In genomic region chr19:44314327-44314759, GRCm38 (mm10) we compare ENCODE assay signal across 8 mouse cellular contexts. TPM values are rescaled to one million over a fixed set of nuclear protein-coding genes. Genes with fewer than 3 reads are reported as not detected.
DNase-seq lines count a peak whose midpoint lies in the region; ATAC-seq and TF ChIP-seq lines count a peak whose summit lies in the region.

No protein-coding gene starts in this region.

- no peaks in the 10 kb centered on the region for H3K36me3 ChIP-seq in embryonic facial prominence, embryonic 13.5 days
- 0 out of 2 replicates have a peak, but pooled peaks cover 5% of the 10 kb centered on the region for H3K36me3 ChIP-seq in limb, embryonic 15.5 days
- no peaks in the 10 kb centered on the region for H3K36me3 ChIP-seq in midbrain, embryonic 15.5 days (replicated peaks)
- peaks cover under 1% of the 10 kb centered on the region; the same call in 1 of the 2 replicates for H3K36me3 ChIP-seq in spleen, adult 2 months (ENCODE audit: control insufficient read depth, insufficient read depth, low read length)

- peak; percentile 89 for ATAC-seq in embryonic facial prominence, embryonic 13.5 days (ENCODE audit: insufficient number of reproducible peaks, insufficient read depth, low FRiP score, low TSS enrichment, low read depth)
- peak; percentile 87 for ATAC-seq in limb, embryonic 15.5 days (ENCODE audit: insufficient number of reproducible peaks, low FRiP score, low TSS enrichment, low read depth)
- ATAC-seq in midbrain, embryonic 15.5 days (replicated peaks) = peak; percentile 95

- H3K9ac ChIP-seq in embryonic facial prominence, embryonic 13.5 days = peak overlapping the region; percentile 70
- peak overlapping the region; percentile 42 for H3K9ac ChIP-seq in limb, embryonic 15.5 days
- H3K9ac ChIP-seq in midbrain, embryonic 15.5 days = peak overlapping the region; percentile 64

- H3K4me1 ChIP-seq in embryonic facial prominence, embryonic 13.5 days = peaks cover 18% of the 10 kb centered on the region
- peaks cover 10% of the 10 kb centered on the region for H3K4me1 ChIP-seq in limb, embryonic 15.5 days
- peaks cover 22% of the 10 kb centered on the region for H3K4me1 ChIP-seq in midbrain, embryonic 15.5 days
- H3K4me1 ChIP-seq in spleen, adult 2 months (ENCODE audit: control insufficient read depth, insufficient read depth, insufficient read length) = peaks cover 4% of the 10 kb centered on the region; the same call in 1 of the 2 replicates

- WGBS in embryonic facial prominence, embryonic 13.5 days = under 1% methylated on average over 18 of the region's 18 CpGs
- WGBS in limb, embryonic 15.5 days = 2% methylated on average over 18 of the region's 18 CpGs
- 3% methylated on average over 18 of the region's 18 CpGs for WGBS in midbrain, embryonic 15.5 days
- 13% methylated on average over 18 of the region's 18 CpGs for WGBS in spleen, adult 2 months

- H3K4me3 ChIP-seq in embryonic facial prominence, embryonic 13.5 days = peak overlapping the region; percentile 53
- peak overlapping the region; percentile 52 for H3K4me3 ChIP-seq in limb, embryonic 15.5 days
- peak overlapping the region; percentile 54 for H3K4me3 ChIP-seq in midbrain, embryonic 15.5 days
- peak overlapping the region; percentile 41; the same call in 1 of the 2 replicates for H3K4me3 ChIP-seq in spleen, adult 2 months (ENCODE audit: extremely low read depth, insufficient read depth, insufficient read length)

- no peak for TF ChIP-seq CTCF in spleen, adult 2 months (IDR thresholded peaks at IDR 0.05; ENCODE audit: extremely low read depth, insufficient read depth, insufficient read length, insufficient replicate concordance)

- peak overlapping the region; percentile 75 for H3K4me2 ChIP-seq in embryonic facial prominence, embryonic 13.5 days
- H3K4me2 ChIP-seq in limb, embryonic 15.5 days = peak overlapping the region; percentile 81
- H3K4me2 ChIP-seq in midbrain, embryonic 15.5 days = peak overlapping the region; percentile 94

- H3K9me3 ChIP-seq in embryonic facial prominence, embryonic 13.5 days = peaks cover 4% of the 10 kb centered on the region
- H3K9me3 ChIP-seq in limb, embryonic 15.5 days = no peaks in the 10 kb centered on the region
- H3K9me3 ChIP-seq in midbrain, embryonic 15.5 days = no peaks in the 10 kb centered on the region

- H3K27ac ChIP-seq in embryonic facial prominence, embryonic 13.5 days = peak overlapping the region; percentile 85
- peak overlapping the region; percentile 79 for H3K27ac ChIP-seq in limb, embryonic 15.5 days
- H3K27ac ChIP-seq in midbrain, embryonic 15.5 days = peak overlapping the region; percentile 63
- H3K27ac ChIP-seq in spleen, adult 2 months (ENCODE audit: insufficient read depth, low read length) = peak overlapping the region; percentile 45; the same call in 1 of the 2 replicates

- TF ChIP-seq POLR2A in spleen, adult 2 months (IDR thresholded peaks at IDR 0.05; ENCODE audit: low read depth, low read length) = no peak

- no peaks in the 10 kb centered on the region for H3K27me3 ChIP-seq in embryonic facial prominence, embryonic 13.5 days
- no peaks in the 10 kb centered on the region for H3K27me3 ChIP-seq in limb, embryonic 15.5 days
- H3K27me3 ChIP-seq in midbrain, embryonic 15.5 days (replicated peaks) = no peaks in the 10 kb centered on the region
- H3K27me3 ChIP-seq in spleen, adult 2 months (ENCODE audit: control insufficient read depth, insufficient read depth, low read length) = no peaks in the 10 kb centered on the region

- peak; percentile 87 for DNase-seq in 3T3-L1 (ENCODE audit: low read depth, low spot score)
- DNase-seq in adrenal gland, postnatal 25 days = peak; percentile 89
- DNase-seq in heart, adult 18-20 months = peak; percentile 92 to 95
- peak; percentile 94 for DNase-seq in kidney, adult 11 months
- peak in 1 of 2 experiments; percentile 69 for DNase-seq in spleen, adult 2 months (ENCODE audit: low read depth in 1 of 2, low spot score in 2 of 2)

RNA-seq across cellular contexts. Expression of gene Scd4, which starts 18.5 kb away (rescaled TPM):
- 5.5 and 6.4 TPM in 2 replicates for total RNA-seq in adrenal gland, postnatal 25 days (2021)
- 0.15 and 0.25 TPM in 2 replicates for polyA plus RNA-seq in embryonic facial prominence, embryonic 13.5 days (2015; fragmentation: Nextera tagmentation; extraction: Ambion mirVana)
- 1 to 10 TPM; 4.3 to 7.8 TPM for total RNA-seq in heart, adult 18-20 months (2021)
- 0.20 and 0.41 TPM in 2 replicates for polyA plus RNA-seq in limb, embryonic 15.5 days (2015; fragmentation: Nextera tagmentation; extraction: Ambion mirVana)
- 0.08 and 0.13 TPM in 2 replicates for polyA plus RNA-seq in midbrain, embryonic 15.5 days (2015; fragmentation: Nextera tagmentation; extraction: Ambion mirVana)
- polyA plus RNA-seq in spleen, adult 2 months (2012; rRNA removed) = 0.20 TPM in 2 replicates

RNA-seq across cellular contexts. Expression of gene Scd2, which starts 20.9 kb away (rescaled TPM):
- 749 and 764 TPM in 2 replicates for total RNA-seq in adrenal gland, postnatal 25 days (2021)
- polyA plus RNA-seq in embryonic facial prominence, embryonic 13.5 days (2015; fragmentation: Nextera tagmentation; extraction: Ambion mirVana) = 211 and 213 TPM in 2 replicates
- total RNA-seq in heart, adult 18-20 months (2021) = 1 to 10 TPM; 9.1 to 9.4 TPM
- 200 and 221 TPM in 2 replicates for polyA plus RNA-seq in limb, embryonic 15.5 days (2015; fragmentation: Nextera tagmentation; extraction: Ambion mirVana)
- 251 and 253 TPM in 2 replicates for polyA plus RNA-seq in midbrain, embryonic 15.5 days (2015; fragmentation: Nextera tagmentation; extraction: Ambion mirVana)
- 30.1 and 39.6 TPM in 2 replicates for polyA plus RNA-seq in spleen, adult 2 months (2012; rRNA removed)
